Mouse (Mus musculus): Measurements from ENCODE around the gene Ssr4.
A peak's percentile ranks its signal among the peaks of the same experiment; 100 is the strongest.
"Not testable (repeated sequence)": the region's sequence is repeated elsewhere in the genome, so short reads cannot be mapped to it uniquely, and the experiment has no call there.

Ssr4 gene

DNA sequence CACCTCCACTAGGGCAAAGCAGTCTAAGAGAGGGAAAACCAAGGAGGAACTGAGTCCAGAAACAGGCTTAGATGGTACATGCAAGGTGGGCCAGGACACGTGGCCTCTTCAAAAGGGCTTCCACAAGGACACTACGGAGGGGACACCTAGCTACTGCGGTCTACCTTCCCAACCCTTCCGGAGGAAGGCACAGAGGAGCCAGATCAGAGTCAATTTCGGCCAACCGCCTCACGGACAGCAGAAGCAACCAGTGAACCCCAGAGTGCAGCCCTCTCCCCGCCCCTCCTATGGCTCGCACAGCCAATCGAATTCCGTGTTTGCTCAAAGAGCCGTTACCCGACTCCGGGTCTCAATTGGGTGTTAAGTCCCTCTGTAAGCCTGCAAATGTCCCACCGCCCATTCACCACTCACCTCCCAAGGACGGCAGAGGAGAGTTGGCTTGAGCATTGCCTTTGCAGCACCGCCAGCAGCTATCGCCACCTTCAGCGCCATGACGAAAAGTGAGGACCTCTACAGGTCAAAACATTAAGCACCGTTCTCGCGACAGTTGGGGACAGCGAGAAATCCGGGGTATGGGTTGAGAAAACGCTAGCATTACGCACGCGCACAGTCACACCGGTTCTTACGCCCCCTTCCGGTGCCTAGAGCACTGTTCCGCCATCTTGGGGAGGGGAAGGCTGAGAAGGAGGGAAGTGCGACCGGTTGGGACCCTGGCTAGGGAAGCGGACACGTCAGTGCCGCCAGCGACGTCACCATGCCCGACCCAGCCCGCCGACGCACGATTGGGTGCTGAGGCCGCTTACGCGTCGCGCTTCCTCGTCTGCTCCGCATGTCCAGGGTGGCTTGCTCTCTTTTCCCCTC, at the start of gene Ssr4, which contains the start of gene Idh3g:
Gene Ssr4, plus strand, starts transcription at position 665 of the 861 bp plus-strand sequence.
Gene Idh3g, minus strand, starts transcription at position 534 of the 861 bp plus-strand sequence.
- DNase-seq: peak; percentile 94

DNA sequence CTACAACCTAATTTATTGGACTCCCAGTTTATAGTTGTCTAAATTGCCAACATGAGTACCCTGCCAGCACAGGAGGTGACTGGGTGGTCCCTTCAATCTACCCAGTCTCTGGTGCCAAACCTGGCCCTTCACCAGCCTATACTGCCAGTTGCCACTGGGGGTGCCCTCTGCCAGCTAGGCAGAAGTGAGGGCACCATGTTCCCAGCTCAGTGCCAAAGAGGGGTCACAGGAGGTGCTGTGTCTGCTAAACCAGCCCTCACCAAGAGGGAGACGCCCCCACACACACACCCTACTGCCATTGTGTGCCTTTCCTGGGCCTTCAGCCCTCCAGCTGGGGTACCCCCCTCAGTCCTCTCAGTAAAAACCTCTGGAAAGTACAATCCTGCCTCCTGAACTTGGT, 48.7 kb upstream of the Ssr4 start:
- DNase-seq: no peak

DNA sequence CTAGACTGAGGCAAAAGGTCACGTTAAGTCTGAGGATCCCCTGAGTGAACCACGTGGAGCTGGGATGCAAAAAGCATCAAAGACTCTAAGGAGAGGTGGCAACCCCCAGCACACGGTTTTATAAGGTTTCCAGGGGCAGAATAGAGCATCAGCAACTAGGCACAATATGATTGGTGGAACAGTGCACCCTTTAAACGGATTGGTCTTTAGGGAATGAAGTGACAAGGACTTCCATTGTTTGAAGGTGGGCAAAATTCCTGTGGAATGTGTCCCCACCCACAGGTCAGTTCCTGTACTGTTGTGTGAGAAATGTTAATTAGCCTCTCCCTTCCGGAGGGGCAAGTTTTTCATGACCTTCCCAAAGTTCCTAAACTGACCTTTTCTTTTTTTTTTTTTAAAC, 47.7 kb upstream of the Ssr4 start:
- no peak for DNase-seq

DNA sequence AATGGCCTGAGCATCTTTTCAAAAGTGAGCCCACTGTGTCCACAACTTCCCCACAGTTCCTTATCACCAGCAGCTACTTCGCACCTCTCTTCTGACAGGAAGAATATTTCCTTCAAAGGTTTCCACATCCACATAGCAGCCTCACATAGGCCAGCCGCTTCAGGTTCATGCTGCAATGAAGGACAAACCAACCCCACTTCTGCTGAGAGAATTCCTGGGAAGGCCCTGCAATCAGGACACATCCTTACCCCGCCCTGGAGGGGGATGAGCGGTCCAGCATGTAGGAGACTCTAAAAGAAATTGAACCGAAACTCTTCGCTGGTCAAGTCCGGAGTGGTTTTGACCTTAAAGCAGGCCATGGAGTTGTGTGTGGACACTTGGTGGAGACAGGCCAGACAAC, 47.0 kb upstream of the Ssr4 start:
- DNase-seq: not testable (repeated sequence)

DNA sequence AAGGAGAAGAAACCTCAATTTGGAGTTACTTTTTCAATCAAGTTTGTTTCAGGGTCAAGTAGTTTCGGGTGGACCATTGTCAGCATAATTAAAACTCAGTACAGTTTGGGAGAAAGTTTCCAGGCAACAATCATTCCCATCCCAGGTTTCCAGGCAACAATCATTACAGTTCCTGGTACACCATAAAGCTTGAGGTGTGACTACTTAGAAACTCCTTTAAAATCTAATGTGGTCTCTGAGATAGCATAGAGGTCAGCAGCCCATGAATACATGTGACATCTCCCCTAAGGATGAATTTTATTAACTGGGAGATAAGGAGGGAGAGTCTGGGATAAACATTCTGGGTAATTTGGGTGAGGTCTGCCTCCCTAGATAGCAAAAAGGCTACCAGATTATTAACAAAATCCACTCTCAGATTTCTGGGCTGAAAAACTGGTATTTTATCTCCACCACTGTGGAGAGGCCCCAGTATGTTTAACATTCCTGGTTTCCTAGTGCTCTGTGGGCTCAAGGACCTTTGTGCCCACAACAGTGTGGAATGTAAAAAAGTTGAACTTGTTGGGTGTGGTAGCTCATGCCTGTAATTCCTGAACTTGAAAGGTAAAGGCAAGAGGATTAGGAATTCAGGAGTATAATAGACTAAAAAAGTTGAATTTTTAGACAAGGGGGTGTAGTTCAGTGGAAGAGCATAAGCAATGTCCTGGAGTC, 41.9 kb upstream of the Ssr4 start:
- DNase-seq: no peak

GRCm38 (mm10) chrX:73748977-73749376, 37.9 kb upstream of the Ssr4 start:
- DNase-seq: no peak

DNA sequence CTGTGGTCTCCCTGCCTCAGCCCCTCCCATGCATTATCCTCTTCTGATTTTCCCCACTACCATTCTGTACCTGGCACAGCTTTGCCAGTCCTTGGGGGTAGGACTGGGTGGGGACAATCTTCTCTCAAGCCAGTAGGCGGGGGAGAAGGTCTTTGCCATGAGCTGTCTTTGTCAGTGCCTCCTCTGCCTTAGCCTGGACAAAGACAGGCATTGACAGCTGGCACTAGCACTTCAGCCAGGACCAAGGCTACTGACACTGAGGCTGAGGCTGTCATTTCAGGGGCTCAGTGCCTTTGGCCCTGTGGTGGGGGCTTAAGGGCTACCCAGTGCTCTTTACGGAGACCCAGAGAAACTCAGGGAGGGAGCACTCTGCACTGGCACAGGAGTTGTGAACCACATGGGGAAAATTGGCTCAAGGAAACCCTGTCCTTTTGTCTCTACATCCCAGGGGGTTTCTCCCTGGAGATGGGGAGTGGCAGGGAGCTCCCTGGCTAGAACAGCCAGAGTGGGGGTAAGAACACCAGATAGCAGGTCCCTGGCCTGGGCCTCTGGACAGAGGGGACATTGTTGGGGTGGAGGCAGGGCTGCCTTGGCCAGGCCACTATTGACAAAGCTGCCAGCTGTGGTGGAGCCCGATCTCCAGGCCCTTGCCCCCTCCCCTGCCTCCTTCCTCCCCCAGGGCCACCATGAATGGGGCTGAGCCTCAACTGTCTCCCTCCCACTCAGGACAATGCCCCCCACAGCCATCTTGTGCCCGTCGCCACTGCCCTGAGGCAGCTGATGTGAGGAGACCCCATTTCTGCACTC, 30.3 kb upstream of the Ssr4 start, which contains the start of gene Plxnb3:
Gene Plxnb3, plus strand, starts transcription at position 757 of the 807 bp plus-strand sequence.
- no peak for DNase-seq

DNA sequence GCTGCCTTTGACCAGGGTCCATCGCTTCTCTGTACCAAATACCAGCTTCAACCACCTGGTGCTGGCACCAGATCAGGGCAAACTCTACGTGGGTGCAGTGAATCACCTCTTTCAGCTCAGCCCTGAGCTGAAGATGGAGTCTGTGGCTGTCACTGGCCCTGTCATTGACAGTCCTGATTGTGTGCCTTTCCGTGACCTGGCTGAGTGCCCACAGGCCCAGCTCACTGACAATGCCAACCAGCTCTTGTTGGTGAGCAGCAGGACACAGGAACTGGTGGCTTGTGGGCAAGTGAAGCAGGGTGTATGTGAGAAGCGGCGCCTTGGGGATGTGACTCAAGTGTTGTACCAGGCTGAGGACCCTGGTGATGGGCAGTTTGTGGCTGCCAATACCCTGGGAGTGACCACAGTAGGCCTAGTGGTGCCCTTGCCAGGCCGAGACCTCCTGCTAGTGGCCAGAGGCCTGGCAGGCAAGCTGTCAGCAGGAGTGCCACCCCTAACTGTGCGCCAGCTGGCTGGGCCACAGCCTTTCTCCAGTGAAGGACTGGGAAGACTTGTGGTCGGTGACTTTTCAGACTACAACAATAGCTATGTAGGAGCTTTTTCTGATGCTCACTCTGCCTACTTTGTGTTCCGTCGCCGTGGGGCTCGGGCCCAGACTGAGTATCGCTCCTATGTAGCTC, 28.1 kb upstream of the Ssr4 start:
- no peak for DNase-seq

- DNase-seq: peak; percentile 48 to 50
Measured at GRCm38 (mm10) chrX:73765311-73765710, 21.5 kb upstream of the Ssr4 start.

DNA sequence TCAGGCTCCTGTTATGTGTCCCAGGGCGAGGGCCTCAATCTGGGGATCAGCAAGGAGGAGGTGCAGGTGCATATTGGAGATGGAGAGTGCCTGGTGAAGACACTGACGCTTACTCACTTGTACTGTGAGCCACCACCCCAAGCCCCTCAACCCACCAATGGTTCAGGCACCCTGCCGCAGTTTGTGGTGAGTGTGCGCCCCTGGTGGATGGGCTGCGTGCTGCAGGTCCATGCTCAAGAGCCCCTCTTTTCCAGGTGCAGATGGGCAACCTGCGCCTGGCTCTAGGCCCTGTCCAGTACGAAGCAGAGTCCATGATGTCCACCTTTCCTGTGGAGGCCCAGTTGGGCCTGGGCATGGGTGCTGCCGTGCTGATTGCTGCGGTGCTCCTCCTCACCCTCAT, 19.6 kb upstream of the Ssr4 start:
- DNase-seq: no peak

DNA sequence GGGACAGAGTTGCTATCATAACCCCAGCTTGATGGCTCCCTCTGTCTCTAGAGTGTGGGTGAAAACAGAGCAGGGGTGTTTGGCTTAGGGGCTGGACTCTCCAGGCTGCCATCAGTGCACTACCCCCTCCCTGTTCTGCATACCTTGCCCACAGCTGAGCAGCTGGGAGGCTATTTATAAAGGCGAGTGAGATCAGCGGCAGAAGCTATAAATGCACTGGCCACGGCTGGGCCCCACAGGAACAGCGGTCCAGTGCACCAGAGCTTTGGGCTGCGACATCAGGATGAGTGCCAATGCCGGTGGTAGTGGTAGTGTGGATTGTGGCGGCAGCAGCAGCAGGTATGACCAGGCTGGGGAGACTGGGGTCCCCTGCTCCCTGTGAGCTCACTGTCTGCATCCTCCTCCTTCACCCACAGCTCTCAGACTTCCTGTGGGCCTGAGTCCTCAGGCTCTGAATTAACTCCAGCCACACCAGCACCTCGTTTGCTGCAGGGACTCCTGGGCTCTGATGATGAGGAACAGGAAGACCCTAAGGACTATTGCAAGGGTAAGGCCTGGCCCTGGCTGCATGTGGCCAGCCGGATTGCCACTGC, 12.6 kb upstream of the Ssr4 start, which contains the start of gene Srpk3:
Gene Srpk3, plus strand, starts transcription at position 238 of the 593 bp plus-strand sequence.
- no peak for DNase-seq

DNA sequence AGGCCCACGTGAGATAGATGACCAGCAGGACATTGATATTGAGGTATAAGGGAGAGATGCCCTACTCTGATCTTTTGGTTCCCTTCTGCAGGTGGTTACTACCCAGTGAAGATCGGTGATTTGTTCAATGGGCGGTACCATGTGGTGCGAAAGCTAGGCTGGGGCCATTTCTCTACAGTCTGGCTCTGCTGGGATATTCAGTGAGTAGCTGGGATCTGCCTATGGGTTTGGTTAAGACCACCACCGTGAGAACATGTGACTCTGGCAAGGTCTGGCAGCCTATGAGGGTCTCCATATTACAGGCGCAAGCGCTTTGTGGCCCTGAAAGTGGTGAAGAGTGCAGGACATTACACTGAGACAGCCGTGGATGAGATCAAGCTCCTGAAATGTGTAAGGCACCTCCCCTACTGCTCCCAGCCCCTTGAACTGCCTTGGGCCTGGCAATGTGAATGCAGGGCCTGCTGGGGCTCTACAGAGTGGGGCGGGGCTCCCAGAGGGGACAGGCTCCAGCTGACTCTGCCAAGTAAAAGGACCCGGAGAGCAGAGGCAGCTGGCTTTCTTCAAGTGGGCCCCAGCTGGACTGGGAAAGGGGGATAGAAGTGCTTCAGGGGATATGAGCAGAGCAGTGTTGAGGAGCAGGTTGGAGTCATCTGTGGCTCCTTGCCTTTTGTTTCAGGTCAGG, 11.9 kb upstream of the Ssr4 start:
- DNase-seq: no peak

- DNase-seq: no peak
Measured at GRCm38 (mm10) chrX:73782227-73782626, 4.6 kb upstream of the Ssr4 start.

- DNase-seq: peak in 1 of 2 experiments; percentile 37
Measured at GRCm38 (mm10) chrX:73785666-73786065, 1.2 kb upstream of the Ssr4 start.

GRCm38 (mm10) chrX:73787225-73787558, 364 bp downstream of the Ssr4 start:
- DNase-seq: no peak

GRCm38 (mm10) chrX:73788501-73788900, 1.7 kb downstream of the Ssr4 start:
- DNase-seq: no peak

DNA sequence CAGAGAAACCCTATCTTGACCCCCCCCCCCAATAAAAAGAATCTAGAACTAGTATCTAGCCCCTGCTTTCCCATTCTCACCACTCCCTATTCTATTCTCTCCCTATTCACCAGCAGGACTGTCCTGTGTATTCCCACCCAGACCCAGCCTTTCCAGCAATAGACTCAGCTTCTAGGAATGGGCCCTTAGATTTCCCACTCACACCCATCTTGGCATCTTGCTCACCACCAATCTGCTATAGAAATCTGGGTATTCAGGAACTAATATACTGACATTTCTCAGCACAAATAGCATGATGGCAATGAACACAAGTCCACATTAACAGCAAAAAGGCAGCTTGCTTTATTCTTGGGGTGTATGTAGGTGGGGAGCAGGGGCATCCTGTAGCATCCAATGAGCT, 6.2 kb downstream of the Ssr4 start:
- no peak for DNase-seq

- no peak for DNase-seq
Measured at GRCm38 (mm10) chrX:73793505-73793904, 6.7 kb downstream of the Ssr4 start.

DNA sequence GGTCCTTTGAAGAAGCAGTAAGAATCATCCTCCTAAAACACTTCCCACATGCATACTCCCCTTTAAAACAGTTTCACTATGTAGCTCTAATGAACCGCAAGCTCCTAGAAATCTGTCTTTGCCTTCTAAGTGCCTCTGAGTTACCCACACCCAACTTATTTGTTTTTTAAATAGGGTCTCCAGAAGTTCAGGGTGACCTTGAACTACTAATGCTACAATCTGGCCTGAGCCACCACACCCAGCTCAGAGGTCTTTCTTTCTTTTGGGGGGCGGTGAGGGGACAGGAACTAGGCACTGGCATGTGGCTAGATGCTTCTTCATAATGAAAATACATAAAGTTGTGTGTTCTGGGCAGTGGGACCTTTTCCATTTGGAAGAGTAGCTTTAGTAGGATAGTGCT, 10.7 kb downstream of the Ssr4 start:
- DNase-seq: no peak

DNA sequence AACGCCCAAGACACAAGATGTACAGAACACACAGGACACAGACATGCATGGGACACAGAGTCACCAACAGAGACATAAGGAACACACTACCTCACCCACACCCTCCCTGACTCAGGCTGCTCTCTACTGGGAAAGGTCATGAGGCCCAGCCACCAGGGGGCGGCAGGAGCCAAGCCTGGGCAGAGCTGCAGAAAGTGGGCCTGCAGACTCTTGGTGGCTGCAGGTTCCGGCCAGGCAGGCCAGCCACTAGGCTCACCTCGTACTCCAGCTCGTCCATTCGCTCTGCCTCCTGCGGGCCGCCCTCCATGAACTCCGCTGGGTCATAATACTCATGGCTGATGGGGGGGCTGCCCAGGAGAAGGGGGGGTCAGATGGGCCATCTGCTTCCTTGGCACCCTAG, 11.7 kb downstream of the Ssr4 start:
- peak; percentile 67 to 76 for DNase-seq

DNA sequence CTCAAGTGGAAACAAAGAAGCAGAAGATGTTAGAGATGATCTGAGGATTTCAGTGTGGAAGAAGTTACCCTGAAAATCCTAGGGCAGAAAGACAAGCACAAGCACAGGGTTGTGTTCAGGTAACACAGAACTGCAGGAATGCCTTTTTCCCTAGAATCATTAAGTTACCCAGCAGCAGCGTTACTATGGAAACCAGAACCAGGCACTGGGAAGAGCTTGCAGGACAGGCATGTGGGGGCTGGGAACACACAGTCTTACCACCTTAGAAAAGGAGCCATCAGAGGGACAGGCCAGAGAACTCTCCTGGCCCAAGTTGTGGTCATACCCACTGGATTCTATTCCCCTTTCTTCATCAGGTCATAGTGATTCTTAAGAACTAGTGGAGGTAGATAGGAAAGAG, 19.0 kb downstream of the Ssr4 start:
- no peak for DNase-seq

DNA sequence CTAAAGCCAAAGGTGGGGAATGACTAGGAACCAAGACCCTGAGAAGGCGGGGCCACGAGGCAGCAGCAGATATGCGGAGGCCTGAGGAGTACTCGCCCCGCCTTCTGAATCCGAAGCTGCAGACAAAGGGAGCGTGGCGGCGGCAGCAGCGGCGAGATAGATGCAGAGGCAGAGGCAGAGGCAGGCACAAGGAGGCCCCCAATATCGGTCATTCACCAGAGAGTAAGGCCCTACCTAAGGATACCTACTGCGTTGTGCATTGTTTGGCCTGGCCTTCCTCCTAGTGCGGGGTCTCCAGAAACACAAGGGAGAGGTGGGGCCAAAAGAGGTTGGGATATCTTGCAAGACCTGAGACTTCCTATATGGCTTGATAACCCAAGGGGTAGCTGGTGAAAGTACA, 28.2 kb downstream of the Ssr4 start:
- no peak for DNase-seq
